Mouse (Mus musculus): ENCODE results near the gene Vip. TPM values are rescaled to one million over a fixed set of nuclear protein-coding genes. Genes with fewer than 3 reads are reported as not detected.
A peak's percentile ranks its signal among the peaks of the same experiment; 100 is the strongest.

The Vip gene
- not detected in 2 replicates for total RNA-seq (2017)

GRCm38 (mm10) chr10:5639112-5639511, at the start of gene Vip:
Vip (plus strand) TSS chr10:5639218.
- ATAC-seq (replicated peaks in 1 of 2; ENCODE audit: insufficient read depth in 1 of 2, low FRiP score in 2 of 2, low TSS enrichment in 1 of 2, low read depth in 1 of 2, poor library complexity in 2 of 2, severe bottlenecking in 2 of 2) = peak; percentile 69 to 75; a peak in 3 of 4 replicates

DNA sequence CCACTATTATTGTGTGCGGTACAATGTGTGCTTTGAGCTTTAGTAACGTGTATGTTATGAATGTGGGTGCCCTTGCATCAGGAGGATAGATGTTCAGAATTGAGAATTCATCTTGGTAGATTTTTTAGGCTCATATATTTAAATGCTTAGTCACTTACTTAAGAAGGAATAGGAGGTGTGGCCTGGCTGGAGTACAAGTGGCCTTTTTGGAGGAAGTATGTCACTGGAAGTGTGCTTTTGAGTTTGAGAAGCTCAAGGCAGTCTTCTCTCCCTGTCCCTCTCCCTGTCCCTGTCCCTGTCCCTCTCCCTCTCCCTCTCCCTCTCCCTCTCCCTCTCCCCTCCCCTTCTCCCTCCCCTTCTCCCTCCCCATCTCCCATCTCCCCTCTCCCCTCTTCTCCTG, 48.0 kb upstream of the Vip start:
- no peak for ATAC-seq (replicated peaks in 1 of 2; ENCODE audit: insufficient read depth in 1 of 2, low FRiP score in 2 of 2, low TSS enrichment in 1 of 2, low read depth in 1 of 2, poor library complexity in 2 of 2, severe bottlenecking in 2 of 2)

GRCm38 (mm10) chr10:5591996-5592395, 47.0 kb upstream of the Vip start:
- no peak for ATAC-seq (replicated peaks in 1 of 2; ENCODE audit: insufficient read depth in 1 of 2, low FRiP score in 2 of 2, low TSS enrichment in 1 of 2, low read depth in 1 of 2, poor library complexity in 2 of 2, severe bottlenecking in 2 of 2)

GRCm38 (mm10) chr10:5593464-5593863, 45.6 kb upstream of the Vip start, which contains the start of gene Myct1:
Myct1 (plus strand) TSS chr10:5593775.
- peak; percentile 83 for ATAC-seq (replicated peaks in 1 of 2; ENCODE audit: insufficient read depth in 1 of 2, low FRiP score in 2 of 2, low TSS enrichment in 1 of 2, low read depth in 1 of 2, poor library complexity in 2 of 2, severe bottlenecking in 2 of 2)

DNA sequence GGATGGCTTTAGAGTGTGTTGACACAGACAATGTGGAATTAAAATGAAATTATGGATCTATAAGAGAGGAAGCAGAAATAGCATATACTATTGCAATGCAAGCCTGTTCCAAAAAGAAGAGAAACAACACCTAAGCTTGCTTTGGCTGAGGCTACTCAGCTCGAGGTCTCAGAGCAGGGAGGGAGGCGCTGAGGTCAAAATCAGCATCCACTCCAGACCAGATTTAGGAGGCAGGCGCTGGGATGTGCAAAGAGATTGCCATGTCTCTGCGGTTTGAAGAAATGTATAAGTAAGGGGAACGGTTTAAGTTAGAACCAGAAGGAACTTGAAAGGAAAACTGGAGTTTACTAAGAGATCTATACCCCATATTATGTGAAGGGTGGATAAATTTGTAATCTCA, 44.6 kb upstream of the Vip start:
- peak; percentile 12 to 27; a peak in 1 of 4 replicates for ATAC-seq (replicated peaks in 1 of 2; ENCODE audit: insufficient read depth in 1 of 2, low FRiP score in 2 of 2, low TSS enrichment in 1 of 2, low read depth in 1 of 2, poor library complexity in 2 of 2, severe bottlenecking in 2 of 2)

- ATAC-seq (replicated peaks in 1 of 2; ENCODE audit: insufficient read depth in 1 of 2, low FRiP score in 2 of 2, low TSS enrichment in 1 of 2, low read depth in 1 of 2, poor library complexity in 2 of 2, severe bottlenecking in 2 of 2) = no peak
Observed at GRCm38 (mm10) chr10:5596559-5596958, 42.5 kb upstream of the Vip start.

DNA sequence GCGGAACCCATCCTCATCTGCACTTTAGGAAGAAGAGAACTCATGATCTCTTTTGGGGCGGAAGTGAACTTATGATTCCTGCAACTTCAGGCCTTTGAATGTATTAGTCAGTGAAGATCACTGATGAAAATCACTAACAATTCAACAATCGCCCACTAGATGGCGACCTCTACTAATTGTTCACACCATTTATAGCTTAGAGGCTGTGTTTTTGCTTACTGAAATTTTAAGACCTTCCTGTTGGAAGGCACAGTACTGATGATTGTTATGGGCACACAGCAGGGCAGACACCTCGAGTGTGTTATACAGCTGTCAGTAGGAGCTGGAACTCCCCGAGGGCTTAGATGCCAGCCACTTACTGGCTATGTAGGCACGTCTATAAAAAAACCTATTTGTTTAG, 38.9 kb upstream of the Vip start:
- ATAC-seq (replicated peaks in 1 of 2; ENCODE audit: insufficient read depth in 1 of 2, low FRiP score in 2 of 2, low TSS enrichment in 1 of 2, low read depth in 1 of 2, poor library complexity in 2 of 2, severe bottlenecking in 2 of 2) = peak; percentile 14 to 25

- peak; percentile 89 to 97 for ATAC-seq (replicated peaks in 1 of 2; ENCODE audit: insufficient read depth in 1 of 2, low FRiP score in 2 of 2, low TSS enrichment in 1 of 2, low read depth in 1 of 2, poor library complexity in 2 of 2, severe bottlenecking in 2 of 2)
Observed at GRCm38 (mm10) chr10:5603512-5603911, 35.5 kb upstream of the Vip start.

DNA sequence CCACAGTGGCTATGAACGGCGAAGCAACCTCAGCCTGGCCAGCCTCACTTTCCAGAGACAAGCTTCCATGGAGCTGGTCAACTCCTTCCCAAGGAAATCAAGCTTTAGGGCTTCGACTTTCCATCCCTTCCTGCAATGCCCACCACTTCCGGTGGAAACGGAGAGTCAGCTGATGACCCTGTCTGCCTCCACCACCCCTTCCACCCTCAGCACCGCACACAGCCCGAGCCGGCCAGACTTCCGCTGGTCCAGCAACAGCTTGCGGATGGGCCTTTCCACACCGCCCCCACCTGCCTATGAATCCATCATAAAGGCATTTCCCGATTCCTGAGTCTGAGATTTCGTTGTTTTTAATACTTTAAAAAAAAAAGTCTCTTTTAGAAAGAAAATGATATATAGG, 34.6 kb upstream of the Vip start:
- no peak for ATAC-seq (replicated peaks in 1 of 2; ENCODE audit: insufficient read depth in 1 of 2, low FRiP score in 2 of 2, low TSS enrichment in 1 of 2, low read depth in 1 of 2, poor library complexity in 2 of 2, severe bottlenecking in 2 of 2)

DNA sequence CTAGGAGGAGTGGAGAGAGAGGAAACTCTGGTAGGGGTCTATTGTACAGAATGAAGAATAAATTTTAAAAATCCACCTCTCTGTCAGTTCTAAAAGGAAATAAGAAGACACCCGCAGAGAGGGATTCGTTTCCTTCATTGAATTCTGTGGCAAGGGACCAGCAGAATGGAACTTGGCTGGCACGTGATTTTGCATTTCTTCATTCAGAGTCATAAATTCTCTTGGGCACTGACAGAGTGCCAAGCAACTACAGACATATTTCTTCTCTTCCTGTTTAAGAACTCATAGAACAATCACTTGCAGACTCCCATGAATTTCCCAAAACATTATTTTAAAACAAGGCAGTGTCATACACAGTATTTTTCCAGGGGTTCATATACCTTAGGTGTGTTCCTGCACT, 30.1 kb upstream of the Vip start:
- ATAC-seq (replicated peaks in 1 of 2; ENCODE audit: insufficient read depth in 1 of 2, low FRiP score in 2 of 2, low TSS enrichment in 1 of 2, low read depth in 1 of 2, poor library complexity in 2 of 2, severe bottlenecking in 2 of 2) = peak; percentile 51 to 66; a peak in 3 of 4 replicates

DNA sequence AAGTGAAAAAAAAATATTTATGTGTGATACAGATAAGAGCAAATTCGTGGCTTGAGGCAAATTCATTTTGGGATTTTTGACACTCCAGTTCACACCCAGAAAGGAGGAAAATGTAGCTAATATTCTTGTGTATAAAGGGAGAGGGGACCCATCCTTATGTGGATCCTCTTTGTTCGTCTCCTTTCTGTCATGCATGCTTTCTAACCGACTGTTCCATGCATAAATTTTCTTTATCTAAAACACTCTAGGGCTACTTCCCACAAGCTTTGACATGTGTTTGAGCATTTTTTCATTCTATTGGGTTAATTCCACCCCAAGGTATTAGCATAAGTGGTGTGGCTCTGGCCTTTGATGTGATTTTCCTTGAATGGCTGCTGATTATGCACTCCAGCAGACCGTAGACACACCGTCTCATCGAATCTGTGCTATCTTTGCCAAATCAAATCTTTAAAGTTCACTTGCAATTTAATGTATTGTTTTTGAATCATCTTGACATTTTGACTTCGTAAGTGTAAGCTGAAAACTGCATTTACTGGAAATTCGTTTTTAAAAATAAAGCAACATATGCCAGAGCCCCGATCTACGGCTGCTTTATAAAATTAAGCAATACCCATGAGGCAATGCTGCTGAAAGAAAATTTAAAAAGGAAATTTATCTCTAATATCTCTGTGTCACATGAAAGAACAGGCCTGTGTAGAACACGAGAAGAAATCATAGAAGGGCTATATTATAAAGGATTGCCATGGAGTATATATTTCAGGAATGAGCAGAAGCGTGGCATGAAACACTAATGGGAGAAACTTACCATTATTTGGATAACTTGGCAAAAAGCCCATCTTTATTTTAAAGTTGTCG, 23.6 kb upstream of the Vip start:
- ATAC-seq (replicated peaks in 1 of 2; ENCODE audit: insufficient read depth in 1 of 2, low FRiP score in 2 of 2, low TSS enrichment in 1 of 2, low read depth in 1 of 2, poor library complexity in 2 of 2, severe bottlenecking in 2 of 2) = no peak

GRCm38 (mm10) chr10:5626268-5626667, 12.8 kb upstream of the Vip start:
- no peak for ATAC-seq (replicated peaks in 1 of 2; ENCODE audit: insufficient read depth in 1 of 2, low FRiP score in 2 of 2, low TSS enrichment in 1 of 2, low read depth in 1 of 2, poor library complexity in 2 of 2, severe bottlenecking in 2 of 2)

DNA sequence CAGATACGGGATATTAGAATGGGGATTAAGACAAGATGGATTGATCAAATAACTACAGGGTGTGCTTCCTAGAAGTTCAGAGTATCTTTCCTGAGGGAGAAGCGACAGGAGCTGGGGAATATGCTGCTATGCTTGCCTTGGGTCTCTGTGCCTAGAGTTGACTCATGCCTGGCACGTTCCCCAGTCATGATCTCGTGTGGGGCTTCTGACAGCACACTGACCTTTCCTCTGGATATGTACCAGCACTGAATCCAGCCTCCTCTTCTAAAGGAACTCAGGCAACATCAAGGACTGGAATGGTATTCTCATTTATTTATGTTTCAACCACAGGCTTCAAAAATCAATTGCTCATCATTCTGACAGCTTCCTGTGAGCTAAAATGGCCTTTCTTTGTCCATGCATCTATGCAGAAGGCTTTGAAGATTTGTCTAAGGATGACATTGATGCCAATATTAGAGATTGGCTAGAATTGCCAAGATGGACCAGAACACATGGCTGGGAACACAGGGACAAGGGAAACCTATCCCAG, 5.3 kb upstream of the Vip start:
- ATAC-seq (replicated peaks in 1 of 2; ENCODE audit: insufficient read depth in 1 of 2, low FRiP score in 2 of 2, low TSS enrichment in 1 of 2, low read depth in 1 of 2, poor library complexity in 2 of 2, severe bottlenecking in 2 of 2) = no peak

DNA sequence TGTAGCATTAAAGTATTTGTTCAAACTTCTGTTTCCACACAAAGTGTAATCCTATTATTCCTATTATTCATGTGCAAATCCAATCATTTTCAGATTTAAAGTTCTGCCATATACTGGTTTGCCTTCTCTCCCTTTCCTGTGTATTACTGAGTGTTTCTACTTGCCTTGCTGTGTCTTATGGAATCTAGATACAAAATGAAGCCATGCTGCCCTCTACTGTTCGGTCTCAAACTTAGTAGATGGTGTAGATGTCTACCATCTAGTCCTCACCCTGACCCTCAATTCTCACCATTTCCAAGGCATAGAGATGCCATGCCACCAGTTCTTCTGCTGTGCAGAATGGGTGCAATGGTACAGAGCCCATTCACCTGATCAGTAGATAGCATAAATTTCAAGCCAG, 4.7 kb upstream of the Vip start:
- ATAC-seq (replicated peaks in 1 of 2; ENCODE audit: insufficient read depth in 1 of 2, low FRiP score in 2 of 2, low TSS enrichment in 1 of 2, low read depth in 1 of 2, poor library complexity in 2 of 2, severe bottlenecking in 2 of 2) = peak; percentile 78 to 86

- ATAC-seq (replicated peaks in 1 of 2; ENCODE audit: insufficient read depth in 1 of 2, low FRiP score in 2 of 2, low TSS enrichment in 1 of 2, low read depth in 1 of 2, poor library complexity in 2 of 2, severe bottlenecking in 2 of 2) = no peak
Observed at GRCm38 (mm10) chr10:5637322-5637721, 1.7 kb upstream of the Vip start.

DNA sequence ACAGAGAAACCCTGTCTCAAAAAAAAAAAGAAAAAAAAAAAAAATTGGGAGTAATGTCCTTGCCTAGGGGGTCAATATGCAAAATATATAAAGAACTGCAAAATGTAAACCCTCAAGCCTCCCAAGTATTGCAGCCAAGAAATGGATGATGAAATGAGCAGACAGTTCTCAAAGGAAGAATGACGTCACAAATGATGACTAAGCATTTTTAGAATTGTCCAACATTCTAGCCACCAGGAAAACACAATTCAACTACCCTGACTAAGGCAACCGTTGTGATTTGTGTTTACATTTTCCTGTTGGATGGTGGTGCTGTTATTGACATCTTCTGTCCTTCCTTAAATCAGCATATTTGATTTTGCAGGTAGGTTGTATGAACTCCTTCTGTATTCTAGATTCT, 42.3 kb downstream of the Vip start:
- ATAC-seq (replicated peaks in 1 of 2; ENCODE audit: insufficient read depth in 1 of 2, low FRiP score in 2 of 2, low TSS enrichment in 1 of 2, low read depth in 1 of 2, poor library complexity in 2 of 2, severe bottlenecking in 2 of 2) = no peak

DNA sequence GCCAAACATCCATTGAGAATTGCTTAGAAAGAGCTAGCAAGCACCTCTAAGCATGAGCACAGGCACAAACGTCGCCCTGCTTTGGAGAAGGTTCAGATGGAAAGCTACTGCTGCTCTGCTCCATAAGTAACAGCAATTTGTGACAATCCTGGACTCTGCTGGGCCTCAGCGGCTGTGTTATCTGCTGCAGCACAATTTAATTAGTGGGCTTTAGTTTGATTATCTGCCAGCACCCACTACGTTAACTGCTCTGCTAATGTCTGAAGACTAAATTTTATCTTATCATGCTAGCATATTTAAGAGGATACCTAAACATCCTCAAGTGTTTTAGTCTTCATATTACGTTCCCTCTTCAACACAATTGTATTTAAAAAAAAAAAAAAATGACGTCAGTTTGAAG, 46.6 kb downstream of the Vip start:
- ATAC-seq (replicated peaks in 1 of 2; ENCODE audit: insufficient read depth in 1 of 2, low FRiP score in 2 of 2, low TSS enrichment in 1 of 2, low read depth in 1 of 2, poor library complexity in 2 of 2, severe bottlenecking in 2 of 2) = no peak

DNA sequence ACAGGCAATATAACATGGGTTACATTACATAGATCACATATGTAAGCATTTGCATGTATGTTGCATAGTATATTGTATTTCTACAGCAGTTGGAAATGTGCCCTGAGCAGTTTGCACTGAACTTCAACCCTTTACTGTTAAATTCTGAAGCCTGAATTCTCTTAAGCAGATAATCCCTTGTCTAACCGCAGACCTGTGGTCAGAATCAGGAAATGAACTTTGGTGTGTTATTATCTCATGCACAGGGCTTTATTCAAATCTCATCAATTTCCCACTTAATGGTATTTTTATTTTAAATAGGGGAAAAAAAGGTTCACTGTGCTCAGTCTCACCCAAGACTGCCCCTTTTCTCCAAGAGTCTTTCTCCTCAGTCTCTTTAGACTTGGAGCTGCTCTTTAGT, 55.3 kb downstream of the Vip start:
- ATAC-seq (replicated peaks in 1 of 2; ENCODE audit: insufficient read depth in 1 of 2, low FRiP score in 2 of 2, low TSS enrichment in 1 of 2, low read depth in 1 of 2, poor library complexity in 2 of 2, severe bottlenecking in 2 of 2) = no peak

Measured in hematopoietic stem cell, adult 5-6 weeks (primary cell).